Mouse (Mus musculus) kidney, embryonic 14.5 days (tissue): Measurements from ENCODE around the gene Epha6. TPM values are rescaled to one million over a fixed set of nuclear protein-coding genes. Genes with fewer than 3 reads are reported as not detected.

ENCODE experiments used
- ATAC-seq: fragments of 200-750 bp; cut with Nextera tagmentation; 2 replicates; pipeline ENCODE4 v1.8.0; 2017; ENCODE audit warnings: moderate number of reproducible peaks, mild to moderate bottlenecking, moderate TSS enrichment, moderate library complexity; ENCODE audit not compliant: low FRiP score, low TSS enrichment
- H3K27ac ChIP-seq: fragments of 300-500 bp; sonication (generic); 2 replicates; pipeline ENCODE4 v1.5.1; 2014; ENCODE audit warnings: low read depth, mild to moderate bottlenecking, low read length, moderate library complexity, mixed read lengths
- H3K27me3 ChIP-seq: fragments of 300-500 bp; sonication (generic); 2 replicates; pipeline ENCODE4 v1.6.1; 2014; ENCODE audit warnings: mild to moderate bottlenecking, low read length; ENCODE audit not compliant: control insufficient read depth, insufficient read depth
- H3K36me3 ChIP-seq: fragments of 300-500 bp; sonication (generic); 2 replicates; pipeline ENCODE4 v1.6.1; 2014; ENCODE audit warnings: low read length, mixed read lengths; ENCODE audit not compliant: control insufficient read depth, insufficient read depth
- H3K4me1 ChIP-seq: fragments of 300-500 bp; sonication (generic); 2 replicates; pipeline ENCODE4 v1.6.1; 2014; ENCODE audit warnings: low read length, mixed read lengths; ENCODE audit not compliant: control insufficient read depth, insufficient read depth
- H3K4me2 ChIP-seq: fragments of 300-500 bp; sonication (generic); replicated peaks from 2 replicates; pipeline ENCODE4 v1.6.1; 2014; ENCODE audit warnings: low read depth, mild to moderate bottlenecking, low read length
- H3K4me3 ChIP-seq: fragments of 300-500 bp; sonication (generic); 2 replicates; pipeline ENCODE4 v1.5.1; 2014; ENCODE audit warnings: mild to moderate bottlenecking, low read length
- H3K9ac ChIP-seq: fragments of 300-500 bp; sonication (generic); 2 replicates; pipeline ENCODE4 v1.6.1; 2014; ENCODE audit warnings: low read depth, mild to moderate bottlenecking, low read length, moderate library complexity
- H3K9me3 ChIP-seq: fragments of 300-500 bp; sonication (generic); 2 replicates; pipeline ENCODE4 v1.6.1; 2016; ENCODE audit warnings: low read length; ENCODE audit not compliant: control insufficient read depth
- WGBS: fragments of 180-500 bp; shearing (Covaris S2); extraction: QIAGEN DNeasy Blood & Tissue Kit; methylation state at CpG from one replicate; pipeline ENCODE4 v1.1.7; 2014; 5-methylcytosine and 5-hydroxymethylcytosine counted together
- polyA plus RNA-seq: library from polyadenylated mRNA; unstranded; fragments of >200 nt; fragmentation: Nextera tagmentation; extraction: Ambion mirVana; gene quantifications from 2 replicates; pipeline ENCODE4 v1.2.1, GENCODE M21; 2014

Epha6 gene
- polyA plus RNA-seq, 1 experiment from 2014 or later, result 0.11 TPM

- no peak for ATAC-seq
- Histone ChIP-seq H3K27me3 (no peaks in the 10 kb centered on the region), H3K4me2 (no peak overlapping the region), H3K27ac (no peak overlapping the region), H3K4me1 (no peaks in the 10 kb centered on the region), H3K9me3 (no peaks in the 10 kb centered on the region), H3K9ac (no peak overlapping the region), H3K36me3 (no peaks in the 10 kb centered on the region), H3K4me3 (no peak overlapping the region)
Observed at GRCm38 (mm10) chr16:60375147-60375546, 230.2 kb downstream of the Epha6 start.

GRCm38 (mm10) chr16:60283963-60284362 lies 321.4 kb downstream of the Epha6 start:
- ATAC-seq, result no peak
- H3K9ac ChIP-seq, result no peak overlapping the region
- no peak overlapping the region for H3K4me2 ChIP-seq
- H3K4me3 ChIP-seq, result no peak overlapping the region
- H3K4me1 ChIP-seq, result no peaks in the 10 kb centered on the region
- no peaks in the 10 kb centered on the region for H3K27me3 ChIP-seq
- no peak overlapping the region for H3K27ac ChIP-seq
- H3K36me3 ChIP-seq, result no peaks in the 10 kb centered on the region
- 84% methylated on average over 1 of the region's 1 CpGs for WGBS
- no peaks in the 10 kb centered on the region for H3K9me3 ChIP-seq

GRCm38 (mm10) chr16:60274109-60274508 lies 331.2 kb downstream of the Epha6 start:
- ATAC-seq, result no peak
- Histone ChIP-seq H3K36me3 (no peaks in the 10 kb centered on the region), H3K27me3 (no peaks in the 10 kb centered on the region), H3K4me2 (no peak overlapping the region), H3K4me1 (no peaks in the 10 kb centered on the region), H3K9me3 (no peaks in the 10 kb centered on the region), H3K9ac (no peak overlapping the region), H3K4me3 (no peak overlapping the region), H3K27ac (no peak overlapping the region)
- 89% methylated on average over 2 of the region's 2 CpGs for WGBS

- H3K4me2 ChIP-seq, result no peak overlapping the region
- no peak overlapping the region for H3K9ac ChIP-seq
- H3K36me3 ChIP-seq, result no peaks in the 10 kb centered on the region
- H3K9me3 ChIP-seq, result no peaks in the 10 kb centered on the region
- H3K4me3 ChIP-seq, result no peak overlapping the region
- WGBS, result 90% methylated on average over 9 of the region's 9 CpGs
- no peak for ATAC-seq
- H3K27ac ChIP-seq, result no peak overlapping the region
- H3K4me1 ChIP-seq, result no peaks in the 10 kb centered on the region
- H3K27me3 ChIP-seq, result no peaks in the 10 kb centered on the region
Observed at GRCm38 (mm10) chr16:60266367-60267351, 338.7 kb downstream of the Epha6 start.

- no peak overlapping the region for H3K9ac ChIP-seq
- ATAC-seq, result no peak
- H3K9me3 ChIP-seq, result no peaks in the 10 kb centered on the region
- 65% methylated on average over 6 of the region's 6 CpGs for WGBS
- H3K4me1 ChIP-seq, result no peaks in the 10 kb centered on the region
- H3K27ac ChIP-seq, result no peak overlapping the region
- H3K4me2 ChIP-seq, result no peak overlapping the region
- H3K27me3 ChIP-seq, result no peaks in the 10 kb centered on the region
- H3K36me3 ChIP-seq, result no peaks in the 10 kb centered on the region
- no peak overlapping the region for H3K4me3 ChIP-seq
Observed at GRCm38 (mm10) chr16:60264719-60265508, 340.4 kb downstream of the Epha6 start.

- ATAC-seq, result no peak
- H3K36me3 ChIP-seq, result no peaks in the 10 kb centered on the region
- no peak overlapping the region for H3K27ac ChIP-seq
- H3K9me3 ChIP-seq, result no peaks in the 10 kb centered on the region
- H3K4me3 ChIP-seq, result no peak overlapping the region
- H3K9ac ChIP-seq, result no peak overlapping the region
- H3K4me1 ChIP-seq, result no peaks in the 10 kb centered on the region
- H3K4me2 ChIP-seq, result no peak overlapping the region
- no peaks in the 10 kb centered on the region for H3K27me3 ChIP-seq
- WGBS, result 86% methylated on average over 7 of the region's 7 CpGs
Observed at GRCm38 (mm10) chr16:60258151-60258635, 347.1 kb downstream of the Epha6 start.

- WGBS, result 80% methylated on average over 2 of the region's 2 CpGs
Observed at GRCm38 (mm10) chr16:60257623-60258022, 347.7 kb downstream of the Epha6 start.

GRCm38 (mm10) chr16:60257044-60257443 lies 348.3 kb downstream of the Epha6 start:
- Histone ChIP-seq H3K4me1 (no peaks in the 10 kb centered on the region), H3K9me3 (no peaks in the 10 kb centered on the region), H3K9ac (no peak overlapping the region), H3K27me3 (no peaks in the 10 kb centered on the region), H3K36me3 (no peaks in the 10 kb centered on the region), H3K4me3 (no peak overlapping the region), H3K27ac (no peak overlapping the region), H3K4me2 (no peak overlapping the region)
- 78% methylated on average over 4 of the region's 4 CpGs for WGBS
- ATAC-seq, result no peak

More at GRCm38 (mm10) chr16:60257623-60258022, 347.7 kb downstream of the Epha6 start:
- Histone ChIP-seq H3K4me3 (no peak overlapping the region), H3K36me3 (no peaks in the 10 kb centered on the region), H3K9me3 (no peaks in the 10 kb centered on the region), H3K4me1 (no peaks in the 10 kb centered on the region), H3K27me3 (no peaks in the 10 kb centered on the region), H3K27ac (no peak overlapping the region), H3K9ac (no peak overlapping the region), H3K4me2 (no peak overlapping the region)
- ATAC-seq, result no peak
